Mouse (Mus musculus): ENCODE measurements around the gene Ankrd26. TPM values are rescaled to one million over a fixed set of nuclear protein-coding genes. Genes with fewer than 3 reads are reported as not detected.
A peak's percentile ranks its signal among the peaks of the same experiment; 100 is the strongest.

The Ankrd26 gene
- polyA plus RNA-seq, 1 experiment = 1.2 TPM

- Histone ChIP-seq H3K27me3 (ENCODE audit: control insufficient read depth, insufficient read depth, low read length) (no peaks in the 10 kb centered on the region), H3K36me3 (ENCODE audit: control insufficient read depth, insufficient read depth, low read length) (no peaks in the 10 kb centered on the region), H3K4me3 (ENCODE audit: control insufficient read depth, low read depth, low read length) (no peak overlapping the region), H3K27ac (ENCODE audit: control insufficient read depth, insufficient read depth, low read depth, low read length) (no peak overlapping the region), H3K4me1 (ENCODE audit: control insufficient read depth, insufficient read depth, low read length) (no peaks in the 10 kb centered on the region; the same call in 1 of the 2 replicates)
- TF ChIP-seq POLR2A (IDR thresholded peaks at IDR 0.05; ENCODE audit: control insufficient read depth, low read depth, low read length) (no peak), CTCF (IDR thresholded peaks at IDR 0.05; ENCODE audit: control insufficient read depth, insufficient read depth, insufficient replicate concordance, low read depth, low read length) (no peak)
Observed at GRCm38 (mm10) chr6:118535321-118535720, 26.7 kb downstream of the Ankrd26 start.

GRCm38 (mm10) chr6:118533381-118533780, 28.6 kb downstream of the Ankrd26 start:
- H3K27ac ChIP-seq (ENCODE audit: control insufficient read depth, insufficient read depth, low read depth, low read length) = no peak overlapping the region
- H3K36me3 ChIP-seq (ENCODE audit: control insufficient read depth, insufficient read depth, low read length) = no peaks in the 10 kb centered on the region
- no peak for TF ChIP-seq POLR2A (IDR thresholded peaks at IDR 0.05; ENCODE audit: control insufficient read depth, low read depth, low read length)
- no peak for TF ChIP-seq CTCF (IDR thresholded peaks at IDR 0.05; ENCODE audit: control insufficient read depth, insufficient read depth, insufficient replicate concordance, low read depth, low read length)
- H3K4me3 ChIP-seq (ENCODE audit: control insufficient read depth, low read depth, low read length) = peak overlapping the region; percentile 22; the same call in 1 of the 2 replicates
- H3K4me1 ChIP-seq (ENCODE audit: control insufficient read depth, insufficient read depth, low read length) = no peaks in the 10 kb centered on the region; the same call in 1 of the 2 replicates
- H3K27me3 ChIP-seq (ENCODE audit: control insufficient read depth, insufficient read depth, low read length) = no peaks in the 10 kb centered on the region

- 0 out of 2 replicates have a peak, but pooled peaks cover 1% of the 10 kb centered on the region for H3K36me3 ChIP-seq (ENCODE audit: control insufficient read depth, insufficient read depth, low read length)
Observed at GRCm38 (mm10) chr6:118520668-118521067, 41.4 kb downstream of the Ankrd26 start.

GRCm38 (mm10) chr6:118513335-118514012, 48.6 kb downstream of the Ankrd26 start:
- Histone ChIP-seq H3K27me3 (ENCODE audit: control insufficient read depth, insufficient read depth, low read length) (no peaks in the 10 kb centered on the region), H3K27ac (ENCODE audit: control insufficient read depth, insufficient read depth, low read depth, low read length) (no peak overlapping the region), H3K4me3 (ENCODE audit: control insufficient read depth, low read depth, low read length) (no peak overlapping the region), H3K36me3 (ENCODE audit: control insufficient read depth, insufficient read depth, low read length) (no peaks in the 10 kb centered on the region), H3K4me1 (ENCODE audit: control insufficient read depth, insufficient read depth, low read length) (no peaks in the 10 kb centered on the region)
- TF ChIP-seq CTCF (IDR thresholded peaks at IDR 0.05; ENCODE audit: control insufficient read depth, insufficient read depth, insufficient replicate concordance, low read depth, low read length) (no peak), POLR2A (IDR thresholded peaks at IDR 0.05; ENCODE audit: control insufficient read depth, low read depth, low read length) (no peak)

More at GRCm38 (mm10) chr6:118520668-118521067, 41.4 kb downstream of the Ankrd26 start:
- no peaks in the 10 kb centered on the region for H3K27me3 ChIP-seq (ENCODE audit: control insufficient read depth, insufficient read depth, low read length)
- TF ChIP-seq CTCF (IDR thresholded peaks at IDR 0.05; ENCODE audit: control insufficient read depth, insufficient read depth, insufficient replicate concordance, low read depth, low read length) = no peak
- no peak for TF ChIP-seq POLR2A (IDR thresholded peaks at IDR 0.05; ENCODE audit: control insufficient read depth, low read depth, low read length)
- no peak overlapping the region for H3K27ac ChIP-seq (ENCODE audit: control insufficient read depth, insufficient read depth, low read depth, low read length)
- H3K4me3 ChIP-seq (ENCODE audit: control insufficient read depth, low read depth, low read length) = no peak overlapping the region
- H3K4me1 ChIP-seq (ENCODE audit: control insufficient read depth, insufficient read depth, low read length) = no peaks in the 10 kb centered on the region

- H3K27ac ChIP-seq (ENCODE audit: control insufficient read depth, insufficient read depth, low read depth, low read length) = no peak overlapping the region
- H3K27me3 ChIP-seq (ENCODE audit: control insufficient read depth, insufficient read depth, low read length) = no peaks in the 10 kb centered on the region
- H3K4me3 ChIP-seq (ENCODE audit: control insufficient read depth, low read depth, low read length) = no peak overlapping the region
- no peaks in the 10 kb centered on the region for H3K4me1 ChIP-seq (ENCODE audit: control insufficient read depth, insufficient read depth, low read length)
- TF ChIP-seq POLR2A (IDR thresholded peaks at IDR 0.05; ENCODE audit: control insufficient read depth, low read depth, low read length) (no peak), CTCF (IDR thresholded peaks at IDR 0.05; ENCODE audit: control insufficient read depth, insufficient read depth, insufficient replicate concordance, low read depth, low read length) (no peak)
- H3K36me3 ChIP-seq (ENCODE audit: control insufficient read depth, insufficient read depth, low read length) = no peaks in the 10 kb centered on the region
Observed at GRCm38 (mm10) chr6:118499010-118499409, 63.0 kb downstream of the Ankrd26 start.

- no peak overlapping the region for H3K27ac ChIP-seq (ENCODE audit: control insufficient read depth, insufficient read depth, low read depth, low read length)
- no peaks in the 10 kb centered on the region for H3K4me1 ChIP-seq (ENCODE audit: control insufficient read depth, insufficient read depth, low read length)
- 0 out of 2 replicates have a peak, but pooled peaks cover 2% of the 10 kb centered on the region for H3K27me3 ChIP-seq (ENCODE audit: control insufficient read depth, insufficient read depth, low read length)
- no peak overlapping the region for H3K4me3 ChIP-seq (ENCODE audit: control insufficient read depth, low read depth, low read length)
- TF ChIP-seq POLR2A (IDR thresholded peaks at IDR 0.05; ENCODE audit: control insufficient read depth, low read depth, low read length) = no peak
- no peak for TF ChIP-seq CTCF (IDR thresholded peaks at IDR 0.05; ENCODE audit: control insufficient read depth, insufficient read depth, insufficient replicate concordance, low read depth, low read length)
- H3K36me3 ChIP-seq (ENCODE audit: control insufficient read depth, insufficient read depth, low read length) = no peaks in the 10 kb centered on the region
Observed at GRCm38 (mm10) chr6:118482125-118482524, 79.9 kb downstream of the Ankrd26 start.

- H3K27ac ChIP-seq (ENCODE audit: control insufficient read depth, insufficient read depth, low read depth, low read length) = 0 out of 2 replicates have a peak within 1 kb of the TSS, but pooled peaks have one; percentile 32
Observed at GRCm38 (mm10) chr6:118478957-118479708, 82.9 kb downstream of the Ankrd26 start, which contains the start of gene Zfp9. Zfp9 (minus strand) TSS chr6:118479320.

More at GRCm38 (mm10) chr6:118478957-118479708, 82.9 kb downstream of the Ankrd26 start, which contains the start of gene Zfp9:
- 0 out of 2 replicates have a peak, but pooled peaks cover 2% of the 10 kb centered on the region for H3K27me3 ChIP-seq (ENCODE audit: control insufficient read depth, insufficient read depth, low read length)
- H3K4me3 ChIP-seq (ENCODE audit: control insufficient read depth, low read depth, low read length) = peak within 1 kb of the TSS; percentile 70
- no peaks in the 10 kb centered on the region for H3K4me1 ChIP-seq (ENCODE audit: control insufficient read depth, insufficient read depth, low read length)
- H3K36me3 ChIP-seq (ENCODE audit: control insufficient read depth, insufficient read depth, low read length) = no peaks in the 10 kb centered on the region
- TF ChIP-seq CTCF (IDR thresholded peaks at IDR 0.05; ENCODE audit: control insufficient read depth, insufficient read depth, insufficient replicate concordance, low read depth, low read length) = no peak
- TF ChIP-seq POLR2A (IDR thresholded peaks at IDR 0.05; ENCODE audit: control insufficient read depth, low read depth, low read length) = peak; percentile 54; the same call in 1 of the 2 replicates
